Mouse (Mus musculus): Measurements from ENCODE around the gene Olfr1206.

Olfr1206 gene

GRCm38 (mm10) chr2:88862931-88863330 is at the start of gene Olfr1206:
Gene Olfr1206 (plus strand): TSS chr2:88863231.
- no peak for DNase-seq (ENCODE audit: low spot score)

- DNase-seq (ENCODE audit: low spot score): no peak
These were observed 48.8 kb upstream of the Olfr1206 start, which contains the start of gene Olfr1202 for GRCm38 (mm10) chr2:88814196-88814595. Gene Olfr1202 (plus strand): TSS chr2:88814496.

- DNase-seq (ENCODE audit: low spot score): no peak
These were observed 33.6 kb upstream of the Olfr1206 start, which contains the start of gene Olfr1205 for GRCm38 (mm10) chr2:88829437-88829836. Gene Olfr1205 (plus strand): TSS chr2:88829737.

- DNase-seq (ENCODE audit: low spot score): no peak
These were observed 24.6 kb upstream of the Olfr1206 start for GRCm38 (mm10) chr2:88838477-88838876.

GRCm38 (mm10) chr2:88848992-88849391 is 14.0 kb upstream of the Olfr1206 start, which contains the start of gene Olfr1204:
Gene Olfr1204 (plus strand): TSS chr2:88849292.
- DNase-seq (ENCODE audit: low spot score): no peak

GRCm38 (mm10) chr2:88902211-88902610 is 39.2 kb downstream of the Olfr1206 start, which contains the start of gene Olfr1208:
Gene Olfr1208 (minus strand): TSS chr2:88902311.
- DNase-seq (ENCODE audit: low spot score): no peak

GRCm38 (mm10) chr2:88915057-88915456 is 52.0 kb downstream of the Olfr1206 start, which contains the start of gene Olfr1209:
Gene Olfr1209 (minus strand): TSS chr2:88915157.
- DNase-seq (ENCODE audit: low spot score): no peak

Data from MN1 (cell line).